Mouse (Mus musculus) neural tube, embryonic 15.5 days (tissue): ENCODE data around the gene Pcnx2. TPM values are rescaled to one million over a fixed set of nuclear protein-coding genes. Genes with fewer than 3 reads are reported as not detected.
A peak's percentile ranks its signal among the peaks of the same experiment; 100 is the strongest.

Source experiments
- ATAC-seq: fragments of 200-750 bp; cut with Nextera tagmentation; 2 replicates; pipeline ENCODE4 v1.8.0; 2017; ENCODE audit warnings: mild to moderate bottlenecking, moderate TSS enrichment, moderate library complexity; ENCODE audit not compliant: low FRiP score
- H3K27ac ChIP-seq: fragments of 300-500 bp; sonication (generic); replicated peaks from 2 replicates; pipeline ENCODE4 v1.5.1; 2015; ENCODE audit warnings: mild to moderate bottlenecking, inconsistent platforms
- H3K27me3 ChIP-seq: fragments of 300-500 bp; sonication (generic); replicated peaks from 2 replicates; pipeline ENCODE4 v1.6.1; 2015; ENCODE audit warnings: inconsistent platforms
- H3K36me3 ChIP-seq: fragments of 300-500 bp; sonication (generic); 2 replicates; pipeline ENCODE4 v1.6.1; 2015; ENCODE audit warnings: inconsistent platforms
- H3K4me1 ChIP-seq: fragments of 300-500 bp; sonication (generic); 2 replicates; pipeline ENCODE4 v1.6.1; 2015; ENCODE audit warnings: inconsistent platforms
- H3K4me2 ChIP-seq: fragments of 300-500 bp; sonication (generic); 2 replicates; pipeline ENCODE4 v1.6.1; 2015; ENCODE audit warnings: inconsistent platforms, mild to moderate bottlenecking, moderate library complexity
- H3K4me3 ChIP-seq: fragments of 300-500 bp; sonication (generic); replicated peaks from 2 replicates; pipeline ENCODE4 v1.5.1; 2015; ENCODE audit warnings: mild to moderate bottlenecking, inconsistent platforms
- H3K9ac ChIP-seq: fragments of 300-500 bp; sonication (generic); replicated peaks from 2 replicates; pipeline ENCODE4 v1.6.1; 2015; ENCODE audit warnings: mild to moderate bottlenecking, inconsistent platforms
- H3K9me3 ChIP-seq: fragments of 300-500 bp; sonication (generic); replicated peaks from 2 replicates; pipeline ENCODE4 v1.6.1; 2016; ENCODE audit warnings: inconsistent platforms
- WGBS: fragments of 180-500 bp; shearing (Covaris S2); methylation state at CpG from one replicate; pipeline ENCODE4 v1.1.7; 2015; ENCODE audit warnings: mixed read lengths; 5-methylcytosine and 5-hydroxymethylcytosine counted together
- polyA plus RNA-seq: library from polyadenylated mRNA; unstranded; fragments of >200 nt; fragmentation: Nextera tagmentation; extraction: Ambion mirVana; gene quantifications from 2 replicates; pipeline ENCODE4 v1.2.1, GENCODE M21; 2015

Pcnx2 gene
- 3.6 and 4.8 TPM in 2 replicates for polyA plus RNA-seq

DNA sequence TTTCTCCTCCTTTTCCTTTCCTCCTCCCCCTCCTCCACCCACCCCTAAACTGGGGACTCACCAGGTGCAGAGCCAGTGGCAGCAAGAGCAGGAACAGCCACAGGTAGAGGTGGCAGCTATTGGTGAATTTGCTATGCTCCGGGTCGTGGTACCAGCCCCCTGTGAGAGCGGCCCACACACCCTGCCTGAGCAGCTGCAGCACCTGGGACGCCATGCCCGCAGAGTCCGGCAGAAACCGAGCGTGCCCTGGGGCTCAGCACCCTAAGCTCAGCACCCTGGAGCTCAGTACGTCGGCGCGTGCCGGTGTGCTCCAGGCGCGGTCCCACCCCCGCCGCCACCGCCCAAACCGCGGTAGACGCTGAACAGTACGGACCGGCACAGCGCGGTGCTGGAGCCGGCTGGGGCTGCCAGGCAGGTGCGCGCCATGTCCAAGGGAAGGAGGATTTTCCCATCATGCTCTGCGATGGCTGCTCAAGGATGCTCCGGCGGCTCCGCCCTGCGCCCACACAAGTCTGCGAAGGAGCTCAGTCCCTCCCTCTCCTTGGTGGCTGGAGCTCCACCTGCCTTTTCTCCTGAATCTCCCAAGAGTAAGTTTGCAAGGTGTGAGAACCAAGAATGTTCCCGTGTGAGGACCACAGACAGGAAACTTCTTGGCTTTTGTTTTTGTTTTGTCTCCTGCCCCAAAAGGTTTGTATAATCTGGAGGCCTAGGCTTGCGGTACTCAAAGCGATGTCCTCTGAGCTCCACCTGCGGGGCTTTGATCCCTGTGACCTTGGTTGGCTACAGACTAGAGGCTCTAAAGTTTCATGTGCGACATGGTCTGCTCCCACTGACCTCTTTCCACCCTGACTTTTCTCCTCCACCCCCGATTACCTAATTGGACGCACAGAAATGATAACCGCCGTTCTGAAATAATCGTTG, at the start of gene Pcnx2:
Gene Pcnx2, minus strand, starts transcription at position 450 of the 921 bp plus-strand sequence.
- peak within 1 kb of the TSS; percentile 84 for H3K27ac ChIP-seq
- no peaks in the 10 kb centered on the region; the same call in 1 of the 2 replicates for H3K27me3 ChIP-seq
- H3K36me3 ChIP-seq: no peaks in the 10 kb centered on the region
- H3K9ac ChIP-seq: peak within 1 kb of the TSS; percentile 74
- peak within 1 kb of the TSS; percentile 68 for H3K4me3 ChIP-seq
- H3K4me1 ChIP-seq: peaks cover 26% of the 10 kb centered on the region
- peak; percentile 93 for ATAC-seq
- 5% methylated on average over 41 of the region's 44 CpGs for WGBS
- no peaks in the 10 kb centered on the region for H3K9me3 ChIP-seq
- peak within 1 kb of the TSS; percentile 69 for H3K4me2 ChIP-seq

DNA sequence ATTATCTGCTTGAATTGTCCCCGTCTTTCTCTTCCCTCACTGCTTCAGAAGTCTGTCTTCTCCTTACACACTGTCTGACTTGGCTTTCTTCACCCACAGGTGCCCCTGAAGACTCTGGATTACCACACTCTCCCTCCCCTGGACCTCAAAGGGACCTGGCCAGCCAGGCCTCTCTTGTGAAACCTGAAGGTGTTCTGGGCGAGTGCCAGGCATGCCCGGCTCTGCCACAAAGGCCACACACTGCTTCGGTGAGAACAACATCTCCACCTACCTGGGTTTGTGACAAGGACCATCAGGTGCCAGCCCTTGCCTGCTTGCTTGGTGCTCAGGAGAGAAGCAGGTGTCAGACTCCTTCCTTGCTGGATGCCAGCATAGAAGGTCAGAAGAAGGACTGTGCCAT, 46.4 kb upstream of the Pcnx2 start:
- 89% methylated on average over 4 of the region's 4 CpGs for WGBS
- no peak overlapping the region for H3K27ac ChIP-seq
- ATAC-seq: no peak

DNA sequence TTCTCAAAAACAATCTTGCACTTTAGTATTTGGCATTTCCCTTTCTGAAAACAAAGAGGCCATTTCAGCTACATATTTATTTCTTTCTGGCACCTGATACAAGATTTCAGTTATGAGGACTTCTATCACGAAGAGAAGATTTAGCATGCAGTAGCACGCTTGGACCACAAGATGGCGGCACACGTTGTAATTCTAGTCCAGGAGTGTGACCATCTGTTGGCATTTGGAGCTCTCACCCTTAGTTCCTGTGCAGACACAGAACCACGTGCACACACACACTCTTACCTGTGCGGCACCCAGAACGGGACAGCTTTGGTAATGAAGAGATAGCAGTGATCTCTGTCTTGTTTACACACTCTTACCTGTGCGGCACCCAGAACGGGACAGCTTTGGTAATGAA, 37.5 kb upstream of the Pcnx2 start:
- Histone ChIP-seq H3K9me3 (no peaks in the 10 kb centered on the region), H3K4me1 (no peaks in the 10 kb centered on the region), H3K4me3 (no peak overlapping the region), H3K9ac (no peak overlapping the region), H3K27ac (no peak overlapping the region), H3K27me3 (no peaks in the 10 kb centered on the region), H3K36me3 (no peaks in the 10 kb centered on the region), H3K4me2 (no peak overlapping the region)
- 52% methylated on average over 9 of the region's 9 CpGs for WGBS
- ATAC-seq: no peak

More for the DNA sequence above, 46.4 kb upstream of the Pcnx2 start:
- Histone ChIP-seq H3K4me2 (no peak overlapping the region), H3K9ac (no peak overlapping the region), H3K27me3 (no peaks in the 10 kb centered on the region; the same call in 1 of the 2 replicates), H3K4me1 (no peaks in the 10 kb centered on the region), H3K9me3 (no peaks in the 10 kb centered on the region), H3K4me3 (no peak overlapping the region), H3K36me3 (no peaks in the 10 kb centered on the region)

DNA sequence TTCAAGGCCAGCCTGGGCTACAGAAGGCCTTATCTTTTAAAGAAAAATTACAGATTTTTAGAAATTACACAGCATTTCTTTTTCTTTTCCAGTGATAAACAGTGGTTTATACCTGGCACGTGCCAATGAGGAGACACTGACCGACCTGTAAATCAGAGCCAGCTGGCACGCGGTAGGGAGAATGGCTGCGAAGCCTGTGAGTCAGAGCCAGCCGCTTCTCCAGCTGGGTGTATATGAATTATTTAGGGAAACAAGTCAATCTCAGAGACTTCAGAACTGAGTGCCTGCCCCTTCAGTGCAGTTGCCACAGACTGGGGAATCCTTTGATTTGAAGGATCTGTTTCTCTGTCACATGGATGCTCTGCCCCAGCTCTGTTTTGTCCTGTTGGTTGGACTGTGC, 33.7 kb upstream of the Pcnx2 start:
- Histone ChIP-seq H3K9ac (no peak overlapping the region), H3K36me3 (no peaks in the 10 kb centered on the region), H3K4me2 (no peak overlapping the region), H3K4me3 (no peak overlapping the region), H3K4me1 (no peaks in the 10 kb centered on the region), H3K9me3 (no peaks in the 10 kb centered on the region), H3K27me3 (no peaks in the 10 kb centered on the region), H3K27ac (no peak overlapping the region)
- ATAC-seq: no peak
- WGBS: 91% methylated on average over 6 of the region's 6 CpGs

DNA sequence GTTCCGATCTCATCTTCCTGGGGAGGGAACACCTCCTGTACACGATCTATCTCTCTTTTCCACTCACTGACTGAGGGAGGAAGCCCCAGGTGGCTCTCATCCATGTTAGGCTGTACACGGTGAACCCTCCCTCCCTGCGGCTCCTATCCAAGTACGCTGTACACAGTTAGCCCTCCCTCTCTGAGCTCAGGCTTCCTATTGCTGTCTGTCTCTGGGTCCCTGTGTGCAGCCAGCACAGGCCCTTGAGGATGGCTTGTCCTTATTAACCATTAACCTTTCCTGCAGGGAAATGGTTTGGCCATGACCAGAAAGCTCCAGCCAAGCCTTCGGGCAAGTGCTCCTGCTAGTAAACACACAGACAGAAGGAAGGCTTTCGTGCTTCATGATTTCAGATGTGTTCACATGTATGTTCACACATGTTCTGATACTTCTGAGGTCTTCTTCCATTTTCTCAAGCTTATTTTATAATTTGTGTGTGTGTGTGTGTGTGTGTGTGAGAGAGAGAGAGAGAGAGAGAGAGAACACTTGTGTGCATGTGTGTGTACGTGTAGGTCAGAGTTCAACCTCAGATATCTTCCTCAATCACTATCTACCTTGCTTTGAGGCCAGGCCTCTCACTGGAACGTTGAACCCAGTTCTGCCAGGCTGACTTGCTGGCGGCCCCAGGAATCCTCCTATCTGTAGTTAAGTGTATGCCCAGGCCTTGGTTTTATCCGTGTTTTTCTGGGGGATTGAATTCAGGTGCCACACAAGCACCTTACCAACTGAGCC, 32.3 kb upstream of the Pcnx2 start:
- 84% methylated on average over 11 of the region's 11 CpGs for WGBS
- no peak overlapping the region for H3K4me2 ChIP-seq

DNA sequence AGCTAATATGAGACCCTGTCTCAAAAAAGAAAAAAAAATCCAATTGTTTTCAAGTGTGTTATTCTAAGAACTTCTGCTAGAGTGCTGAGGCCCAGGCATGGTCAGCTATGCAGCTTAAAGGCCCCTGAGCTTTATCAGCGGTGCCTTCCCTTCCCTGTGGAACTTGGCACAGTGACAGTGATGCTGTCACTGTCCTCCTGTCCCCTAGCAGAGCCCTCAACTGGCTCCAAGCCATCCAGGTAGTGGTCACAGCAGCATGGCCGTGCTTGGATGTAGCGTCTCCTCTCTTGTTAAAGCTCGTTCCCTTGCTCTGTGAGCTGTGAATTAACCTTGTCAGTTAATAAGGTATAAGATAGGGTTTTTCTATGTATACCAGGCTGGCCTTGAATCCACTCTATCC, 28.5 kb upstream of the Pcnx2 start:
- no peak overlapping the region for H3K4me2 ChIP-seq
- no peaks in the 10 kb centered on the region for H3K9me3 ChIP-seq
- no peak for ATAC-seq
- H3K27me3 ChIP-seq: 0 out of 2 replicates have a peak, but pooled peaks cover 5% of the 10 kb centered on the region
- H3K4me3 ChIP-seq: no peak overlapping the region
- H3K9ac ChIP-seq: no peak overlapping the region
- no peak overlapping the region for H3K27ac ChIP-seq
- no peaks in the 10 kb centered on the region for H3K4me1 ChIP-seq
- WGBS: 83% methylated on average over 4 of the region's 4 CpGs
- H3K36me3 ChIP-seq: no peaks in the 10 kb centered on the region

More for the DNA sequence above, 32.3 kb upstream of the Pcnx2 start:
- Histone ChIP-seq H3K27me3 (no peaks in the 10 kb centered on the region), H3K27ac (no peak overlapping the region), H3K9me3 (no peaks in the 10 kb centered on the region), H3K4me3 (no peak overlapping the region), H3K36me3 (no peaks in the 10 kb centered on the region), H3K4me1 (no peaks in the 10 kb centered on the region), H3K9ac (no peak overlapping the region)
- ATAC-seq: no peak

DNA sequence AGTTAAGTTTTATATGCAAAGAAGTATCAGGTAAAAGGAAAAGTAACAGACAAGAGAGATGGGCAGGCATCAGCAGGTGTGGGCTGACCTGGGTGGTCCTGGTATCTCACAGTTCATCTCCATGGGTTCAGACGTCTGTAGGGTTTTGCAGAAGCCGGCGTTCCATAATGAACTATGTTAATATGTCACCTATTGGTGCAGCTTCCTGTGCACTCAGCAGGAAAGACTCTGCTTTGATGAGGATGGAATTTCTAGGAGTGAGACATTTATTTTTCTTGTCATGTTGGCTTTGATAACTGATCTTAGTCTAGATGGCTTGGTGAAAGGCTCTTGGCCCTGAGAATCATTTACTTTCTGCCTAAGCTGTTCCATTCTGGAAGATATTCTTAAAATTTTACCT, 24.2 kb upstream of the Pcnx2 start:
- Histone ChIP-seq H3K4me2 (no peak overlapping the region), H3K4me1 (0 out of 2 replicates have a peak, but pooled peaks cover 3% of the 10 kb centered on the region), H3K27me3 (0 out of 2 replicates have a peak, but pooled peaks cover 5% of the 10 kb centered on the region), H3K27ac (no peak overlapping the region), H3K9ac (no peak overlapping the region), H3K4me3 (no peak overlapping the region), H3K9me3 (no peaks in the 10 kb centered on the region), H3K36me3 (no peaks in the 10 kb centered on the region)
- ATAC-seq: no peak
- WGBS: 67% methylated on average over 3 of the region's 3 CpGs

DNA sequence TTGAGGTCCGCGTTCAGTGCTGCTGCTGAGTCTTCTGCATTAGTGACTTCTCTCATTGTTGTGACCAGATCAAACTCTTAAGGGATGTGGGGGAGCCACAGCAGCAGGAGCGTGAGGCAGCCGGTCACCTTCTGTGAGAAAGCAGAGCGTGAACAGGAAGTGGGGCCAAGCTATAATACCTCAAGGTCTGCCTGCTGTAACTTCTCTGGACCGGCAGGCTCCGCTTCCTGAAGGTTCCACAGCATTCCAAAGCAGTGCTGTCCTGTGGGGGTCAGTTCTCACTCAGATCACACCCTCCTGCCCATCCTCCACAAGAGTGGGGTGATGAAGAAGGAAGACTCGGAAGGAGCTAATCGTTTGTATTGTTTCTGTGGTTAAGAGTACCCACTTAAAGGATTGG, 22.6 kb upstream of the Pcnx2 start:
- Histone ChIP-seq H3K4me1 (0 out of 2 replicates have a peak, but pooled peaks cover 3% of the 10 kb centered on the region), H3K27me3 (peaks cover 5% of the 10 kb centered on the region; the same call in 1 of the 2 replicates), H3K36me3 (no peaks in the 10 kb centered on the region), H3K9me3 (no peaks in the 10 kb centered on the region), H3K9ac (no peak overlapping the region), H3K27ac (no peak overlapping the region), H3K4me2 (no peak overlapping the region), H3K4me3 (no peak overlapping the region)
- no peak for ATAC-seq
- WGBS: 80% methylated on average over 9 of the region's 9 CpGs

DNA sequence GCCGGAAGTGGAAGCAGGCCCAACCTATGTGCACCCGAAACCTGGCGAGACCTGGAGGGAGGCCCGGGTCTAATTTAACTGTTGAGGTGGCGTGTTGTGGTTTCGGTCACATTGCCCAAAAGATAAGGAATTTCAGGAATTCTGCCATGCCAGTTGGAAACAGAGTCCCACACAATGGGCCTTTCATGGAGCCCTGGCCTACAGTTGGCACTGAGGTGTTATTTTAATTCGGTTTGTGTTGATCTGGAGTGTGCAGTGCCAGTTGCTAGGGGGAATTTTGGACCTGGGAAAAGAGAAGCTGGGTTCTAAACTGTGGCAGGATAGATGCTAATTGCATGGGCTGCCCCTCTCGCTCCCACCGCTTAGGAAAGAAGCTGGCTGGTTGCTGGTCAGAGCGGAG, 22.2 kb upstream of the Pcnx2 start:
- WGBS: 70% methylated on average over 10 of the region's 10 CpGs
- ATAC-seq: no peak
- H3K9ac ChIP-seq: no peak overlapping the region

DNA sequence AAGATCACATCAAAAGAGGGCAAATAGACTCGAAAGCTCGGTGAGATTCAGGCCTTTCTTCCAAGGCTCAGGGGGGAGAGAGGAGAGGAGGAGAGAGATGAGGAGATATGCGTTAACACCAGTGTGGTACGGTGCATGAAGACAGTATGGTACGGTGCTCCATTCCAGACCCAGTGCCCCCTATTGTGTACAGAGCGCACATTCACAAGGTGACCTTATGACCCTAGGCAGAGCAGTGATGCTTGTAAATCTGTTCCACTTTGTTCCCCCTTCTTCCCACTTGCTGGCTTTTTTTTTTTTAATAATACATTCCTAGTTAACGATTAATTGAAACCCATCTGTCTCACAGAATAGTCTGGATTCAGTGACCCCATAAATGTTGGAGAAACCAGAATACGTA, 21.4 kb upstream of the Pcnx2 start:
- H3K27me3 ChIP-seq: peaks cover 5% of the 10 kb centered on the region; the same call in 1 of the 2 replicates
- no peak for ATAC-seq
- H3K27ac ChIP-seq: no peak overlapping the region
- H3K9ac ChIP-seq: no peak overlapping the region
- WGBS: 23% methylated on average over 8 of the region's 8 CpGs
- 0 out of 2 replicates have a peak, but pooled peaks cover 3% of the 10 kb centered on the region for H3K4me1 ChIP-seq
- H3K36me3 ChIP-seq: no peaks in the 10 kb centered on the region
- no peak overlapping the region for H3K4me2 ChIP-seq
- H3K9me3 ChIP-seq: no peaks in the 10 kb centered on the region
- no peak overlapping the region for H3K4me3 ChIP-seq

More for the DNA sequence above, 22.2 kb upstream of the Pcnx2 start:
- peaks cover 5% of the 10 kb centered on the region; the same call in 1 of the 2 replicates for H3K27me3 ChIP-seq
- no peak overlapping the region for H3K4me3 ChIP-seq
- H3K4me1 ChIP-seq: 0 out of 2 replicates have a peak, but pooled peaks cover 3% of the 10 kb centered on the region
- no peak overlapping the region for H3K4me2 ChIP-seq
- H3K36me3 ChIP-seq: no peaks in the 10 kb centered on the region
- H3K9me3 ChIP-seq: no peaks in the 10 kb centered on the region
- H3K27ac ChIP-seq: no peak overlapping the region

DNA sequence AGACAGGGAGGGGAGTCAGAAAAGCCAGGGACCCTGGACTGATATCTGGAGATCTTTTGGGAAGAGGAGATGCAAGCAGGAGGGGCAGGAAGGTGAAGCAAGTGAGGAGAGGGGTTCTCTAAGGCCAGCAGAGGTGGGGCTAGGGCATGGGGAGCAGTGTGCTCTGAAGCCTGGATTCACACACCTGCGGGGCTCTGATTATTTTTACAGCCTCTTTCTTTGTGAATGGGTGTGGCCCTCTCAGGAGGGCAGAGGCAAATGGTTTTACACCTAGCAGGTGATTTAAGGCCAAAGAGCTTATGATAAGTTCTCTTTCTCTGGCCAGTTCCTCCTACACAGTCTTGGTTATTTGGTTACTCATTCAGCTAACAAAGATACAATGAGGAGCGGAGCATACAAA, 20.6 kb upstream of the Pcnx2 start:
- no peaks in the 10 kb centered on the region for H3K36me3 ChIP-seq
- no peaks in the 10 kb centered on the region for H3K9me3 ChIP-seq
- WGBS: 64% methylated on average over 2 of the region's 2 CpGs
- 0 out of 2 replicates have a peak, but pooled peaks cover 3% of the 10 kb centered on the region for H3K4me1 ChIP-seq
- no peak overlapping the region for H3K4me2 ChIP-seq
- ATAC-seq: no peak
- H3K9ac ChIP-seq: no peak overlapping the region
- no peak overlapping the region for H3K27ac ChIP-seq
- H3K27me3 ChIP-seq: no peaks in the 10 kb centered on the region; the same call in 1 of the 2 replicates
- H3K4me3 ChIP-seq: no peak overlapping the region
